Mouse (Mus musculus): Measurements from ENCODE around the gene Sept1.
"Not testable (repeated sequence)": the region's sequence is repeated elsewhere in the genome, so short reads cannot be mapped to it uniquely, and the experiment has no call there.

Sept1 gene

DNA sequence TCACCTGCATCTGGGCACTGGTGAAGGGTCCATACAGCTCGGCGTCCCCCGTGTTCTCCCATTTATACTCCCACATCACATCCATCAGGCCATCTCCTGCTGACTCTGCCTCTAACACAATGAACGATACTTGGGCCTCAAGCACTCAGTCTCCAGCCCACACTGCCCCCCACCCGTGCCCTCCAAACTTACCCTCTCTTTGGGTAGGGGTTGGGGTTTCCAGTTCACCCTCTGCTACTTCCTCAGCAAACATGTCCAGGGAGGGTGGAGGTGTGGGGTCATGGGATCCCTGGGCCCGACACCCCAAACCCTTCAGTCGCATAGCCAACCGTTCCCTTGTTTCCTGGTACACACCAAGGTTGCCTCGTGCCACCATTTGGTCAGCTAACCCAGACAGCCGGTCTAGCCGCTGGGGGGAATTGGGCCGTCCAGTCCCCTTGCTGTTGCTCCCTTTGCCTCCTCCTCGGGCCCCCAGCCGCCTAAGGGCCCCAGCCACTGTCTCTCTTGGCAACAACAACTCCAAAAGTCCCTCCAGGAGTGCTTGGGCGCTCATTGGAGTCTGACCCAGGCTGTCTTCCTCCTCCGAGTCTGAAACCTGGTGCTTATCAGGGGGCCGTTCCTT is 38.8 kb downstream of the Sept1 start:
- no peak for DNase-seq (ENCODE audit: low spot score)

DNA sequence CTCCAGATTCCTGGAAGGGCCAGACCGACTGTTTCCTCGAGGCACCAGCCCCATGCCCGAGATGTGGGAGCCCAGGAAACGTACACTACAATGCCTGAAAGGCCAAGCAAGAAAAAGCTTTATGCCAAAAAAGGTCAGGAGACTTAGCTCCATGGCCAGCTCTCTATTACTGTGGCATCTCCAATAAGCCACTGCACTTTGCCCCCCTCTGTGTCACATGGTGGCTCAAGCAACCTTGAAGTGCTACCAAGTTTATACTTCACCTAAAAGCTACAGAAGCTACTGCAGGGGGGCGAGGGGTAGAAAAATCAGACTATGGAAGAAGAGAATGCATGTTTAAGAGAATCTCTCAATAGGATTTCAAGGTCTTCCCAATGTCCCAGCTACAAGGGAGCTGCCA is 39.9 kb downstream of the Sept1 start:
- DNase-seq (ENCODE audit: low spot score) = no peak

DNA sequence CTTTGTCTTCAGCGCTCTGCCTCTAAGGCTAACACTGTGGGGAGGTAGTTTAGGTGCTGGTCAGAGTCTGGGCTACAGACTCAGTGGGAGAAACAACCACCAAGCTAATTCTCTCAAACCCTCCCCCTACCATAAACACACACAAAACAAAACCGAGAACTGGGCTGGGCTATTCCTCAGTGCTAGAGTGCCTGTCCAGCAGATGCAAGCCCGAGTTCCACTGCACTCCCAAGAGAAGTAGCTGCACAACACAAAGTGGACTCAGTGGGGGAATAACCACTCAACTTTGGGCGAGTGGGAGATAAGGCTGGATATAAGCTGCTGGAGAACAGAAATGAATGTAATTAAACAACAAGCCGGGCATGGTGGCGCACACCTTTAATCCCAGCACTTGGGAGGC is 42.3 kb downstream of the Sept1 start:
- no peak for DNase-seq (ENCODE audit: low spot score)

DNA sequence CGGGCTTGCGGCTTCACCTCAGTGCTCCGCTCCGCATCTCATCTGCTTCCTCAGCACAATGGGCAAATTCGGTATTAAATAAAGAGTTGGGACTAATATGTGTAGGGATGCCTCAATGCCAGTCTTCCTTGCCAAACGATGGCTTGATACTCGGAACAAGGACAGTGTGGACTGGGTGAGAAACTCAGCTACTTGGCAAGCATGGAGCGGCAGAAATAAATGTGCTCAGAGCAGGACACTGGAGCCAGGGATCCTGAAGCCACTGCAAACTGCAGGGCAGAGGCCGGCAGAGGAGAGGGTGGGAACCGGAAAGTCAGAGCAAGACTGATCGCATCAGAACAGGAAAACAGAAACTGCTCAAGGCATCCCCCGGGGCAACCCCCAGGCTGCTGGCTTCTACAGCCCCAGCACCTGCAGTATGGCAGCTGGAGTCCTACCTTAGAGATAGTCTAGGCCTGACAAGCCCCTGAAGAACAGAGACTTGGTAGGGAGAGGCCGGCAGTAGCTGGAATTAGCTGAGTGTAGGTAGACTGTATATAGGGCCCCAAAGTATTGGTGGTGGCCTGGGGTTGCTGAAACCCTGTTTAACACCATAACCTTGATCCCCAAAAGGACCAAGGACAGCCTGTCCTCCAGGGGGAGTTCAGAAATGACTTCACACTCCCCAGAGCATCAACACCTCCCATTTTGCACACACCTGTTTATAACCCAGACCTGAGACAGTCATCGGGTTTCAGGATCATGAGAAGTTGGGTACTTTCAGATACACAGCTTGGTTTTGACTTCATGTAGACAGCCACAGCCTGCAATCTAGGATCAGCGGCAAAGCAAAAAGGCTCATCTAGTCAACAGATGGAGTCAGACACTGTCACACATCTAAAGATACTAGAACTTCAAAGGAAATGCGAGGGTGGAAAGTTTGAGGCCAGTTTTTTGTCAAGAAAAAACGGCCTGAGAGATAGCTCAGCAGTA is 44.3 kb downstream of the Sept1 start:
- DNase-seq (ENCODE audit: low spot score) = no peak

DNA sequence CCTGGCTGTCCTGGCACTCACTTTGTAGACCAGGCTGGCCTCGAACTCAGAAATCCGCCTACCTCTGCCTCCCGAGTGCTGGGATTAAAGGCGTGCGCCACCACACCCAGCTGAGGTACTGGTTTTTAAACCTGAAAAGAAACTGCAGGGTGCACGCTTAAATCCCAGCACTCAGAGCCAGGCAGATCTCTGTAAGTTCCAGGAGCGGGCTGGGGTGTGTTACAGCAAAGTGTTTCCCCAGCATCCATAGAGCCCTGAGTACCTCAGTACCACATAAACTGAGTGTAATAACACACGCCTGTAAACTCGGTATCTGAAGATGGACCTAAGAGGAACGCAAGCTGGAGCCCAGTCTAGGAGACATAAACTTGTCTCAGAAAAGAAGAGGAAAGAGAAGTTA is 45.6 kb downstream of the Sept1 start:
- no peak for DNase-seq (ENCODE audit: low spot score)

DNA sequence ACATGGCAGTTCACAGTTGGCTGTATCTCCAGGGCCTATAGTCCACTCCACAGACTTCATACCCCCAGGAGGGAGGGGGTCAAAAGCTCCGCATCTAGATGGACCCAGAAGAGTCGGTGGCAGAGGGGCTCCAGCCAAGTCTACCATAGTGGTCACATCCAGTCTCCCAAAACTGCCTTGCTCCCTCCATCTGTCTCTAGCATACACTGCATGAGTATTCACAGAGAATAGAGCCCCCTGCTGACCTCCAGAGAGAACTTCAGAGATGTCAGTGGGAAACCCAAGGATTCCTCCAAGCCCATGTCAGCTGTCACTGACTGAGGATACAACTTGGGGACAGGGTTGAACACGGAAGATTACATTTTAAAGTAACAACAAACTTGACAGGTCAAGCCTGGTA is 47.3 kb downstream of the Sept1 start:
- peak; percentile 66 for DNase-seq (ENCODE audit: low spot score)

DNA sequence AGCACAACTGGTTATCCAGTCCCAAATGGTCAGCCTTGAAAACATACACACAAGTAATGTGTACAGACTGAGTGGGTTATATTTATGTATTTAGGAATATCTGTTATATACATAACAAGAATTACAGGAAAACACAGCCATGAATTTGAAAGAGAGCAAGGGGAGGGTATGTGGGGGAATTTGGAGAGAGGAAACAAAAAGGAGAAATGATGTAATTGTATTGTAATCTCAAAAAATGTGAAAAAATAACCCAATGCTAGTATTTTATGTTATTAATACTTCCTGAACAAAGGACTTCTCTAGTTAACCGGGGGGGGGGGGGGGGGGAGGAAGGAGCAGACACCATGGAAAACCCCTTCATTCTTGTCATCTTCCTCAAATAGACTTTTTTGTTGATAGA is 48.2 kb downstream of the Sept1 start:
- no peak for DNase-seq (ENCODE audit: low spot score)

DNA sequence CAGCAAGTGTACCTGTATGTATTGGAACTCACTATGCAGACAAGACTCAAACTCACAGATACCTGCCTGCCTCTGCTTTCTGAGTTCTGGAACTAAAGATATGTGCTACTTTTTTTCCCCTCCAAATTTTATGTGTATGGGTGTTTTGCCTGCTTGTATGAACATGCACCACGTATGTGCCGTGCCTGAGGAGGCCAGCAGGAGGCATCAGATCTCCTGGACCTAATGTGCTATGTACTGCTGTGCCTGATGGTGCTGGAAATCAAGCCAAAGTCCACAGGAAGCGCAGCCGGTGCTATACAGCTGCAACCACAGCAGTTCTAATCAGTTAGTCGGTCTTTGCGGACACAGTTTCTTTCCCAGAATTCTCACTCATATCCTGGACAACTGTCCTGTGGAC is 49.1 kb downstream of the Sept1 start:
- DNase-seq (ENCODE audit: low spot score) = no peak

DNA sequence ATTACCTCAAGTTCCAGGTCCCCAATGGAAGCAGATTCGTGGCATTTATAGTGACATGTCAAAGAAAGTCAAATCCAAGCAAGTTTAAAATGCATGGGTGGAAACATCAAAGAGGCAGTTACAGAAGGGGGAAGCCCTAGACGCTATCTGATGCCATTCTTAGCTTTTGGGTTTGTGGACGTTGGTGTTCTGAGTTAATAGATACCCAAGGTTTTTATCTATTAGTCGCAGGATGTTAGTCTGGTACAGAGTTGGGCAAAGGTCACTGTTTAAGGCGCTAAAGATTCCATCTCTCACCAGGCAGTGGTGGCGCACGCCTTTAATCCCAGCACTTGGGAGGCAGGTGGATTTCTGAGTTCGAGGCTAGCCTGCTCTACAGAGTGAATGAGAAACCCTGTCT is 49.6 kb downstream of the Sept1 start:
- no peak for DNase-seq (ENCODE audit: low spot score)

DNA sequence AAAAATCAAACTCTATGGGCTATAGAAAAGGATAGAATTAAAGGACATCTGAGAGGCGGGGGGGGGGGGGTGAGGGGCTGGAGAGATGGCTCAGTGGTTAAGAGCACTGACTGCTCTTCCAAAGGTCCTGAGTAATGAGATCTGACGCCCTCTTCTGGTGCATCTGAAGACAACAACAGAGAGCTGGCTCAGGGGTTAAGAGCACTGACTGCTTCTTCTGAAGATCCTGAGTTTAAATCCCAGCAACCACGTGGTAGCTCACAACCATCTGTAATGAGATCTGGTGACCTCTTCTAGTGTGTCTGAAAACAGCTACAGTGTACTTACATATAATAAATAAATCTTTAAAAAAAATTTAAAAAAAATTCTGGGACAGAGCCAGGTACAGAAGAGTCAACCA is 51.2 kb downstream of the Sept1 start:
- not testable (repeated sequence) for DNase-seq (ENCODE audit: low spot score)

DNA sequence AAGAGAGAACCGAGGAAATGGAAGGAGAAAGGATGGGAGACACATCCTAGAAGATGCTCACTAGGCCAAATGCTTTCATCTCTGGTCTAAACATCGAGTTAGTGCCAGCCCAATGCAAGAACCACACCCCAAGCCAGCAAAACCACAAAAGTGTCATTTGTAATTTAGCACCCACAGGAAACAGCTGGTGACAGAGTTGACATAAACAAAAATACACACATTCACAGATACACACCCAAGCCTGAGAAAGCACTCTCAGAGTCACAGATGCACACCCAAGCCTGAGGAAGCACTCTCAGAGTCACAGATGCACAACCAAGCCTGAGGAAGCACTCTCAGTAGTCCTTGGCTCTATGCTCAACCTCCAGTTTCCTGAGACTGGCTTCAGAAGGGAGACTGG is 52.1 kb downstream of the Sept1 start:
- DNase-seq (ENCODE audit: low spot score) = no peak

DNA sequence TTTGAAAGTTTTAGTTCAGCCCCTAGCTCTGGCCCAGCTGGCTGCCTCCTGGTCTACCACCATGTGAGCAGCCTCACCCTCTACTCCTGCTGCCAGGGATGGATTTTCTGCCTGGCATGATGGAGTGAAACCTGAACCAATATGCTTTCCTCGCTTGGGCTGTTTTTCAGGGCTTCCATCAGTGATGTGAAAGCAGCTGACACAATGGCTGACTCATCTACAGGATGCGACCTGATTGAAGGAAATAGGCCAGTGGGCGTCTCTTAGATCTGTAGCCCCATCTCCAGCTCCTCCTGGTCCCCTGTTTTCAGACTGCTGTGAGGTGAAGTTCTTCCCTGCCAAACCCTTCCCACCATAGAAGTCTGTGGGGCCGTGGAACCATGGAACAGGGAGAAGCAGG is 56.0 kb downstream of the Sept1 start:
- no peak for DNase-seq (ENCODE audit: low spot score)

DNA sequence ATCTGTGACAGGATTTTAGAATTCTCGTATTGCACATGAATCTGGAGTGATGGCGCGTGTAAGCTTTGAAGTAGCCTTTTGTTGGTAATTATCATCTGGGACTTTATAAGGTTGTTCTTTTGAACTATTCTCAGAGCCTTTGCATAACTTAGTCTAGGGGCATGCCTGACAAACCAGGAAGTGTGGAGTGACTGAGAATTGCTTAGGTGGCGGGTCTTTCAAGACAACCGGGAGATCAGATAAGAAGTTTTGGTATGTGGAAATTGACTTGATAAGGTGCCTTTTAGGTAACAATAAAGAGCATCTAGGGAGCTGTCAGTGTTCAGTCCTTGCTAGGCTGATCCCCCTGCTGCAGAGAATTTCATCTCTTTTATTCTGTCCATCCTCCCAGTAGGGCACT is 66.4 kb downstream of the Sept1 start:
- no peak for DNase-seq (ENCODE audit: low spot score)

DNA sequence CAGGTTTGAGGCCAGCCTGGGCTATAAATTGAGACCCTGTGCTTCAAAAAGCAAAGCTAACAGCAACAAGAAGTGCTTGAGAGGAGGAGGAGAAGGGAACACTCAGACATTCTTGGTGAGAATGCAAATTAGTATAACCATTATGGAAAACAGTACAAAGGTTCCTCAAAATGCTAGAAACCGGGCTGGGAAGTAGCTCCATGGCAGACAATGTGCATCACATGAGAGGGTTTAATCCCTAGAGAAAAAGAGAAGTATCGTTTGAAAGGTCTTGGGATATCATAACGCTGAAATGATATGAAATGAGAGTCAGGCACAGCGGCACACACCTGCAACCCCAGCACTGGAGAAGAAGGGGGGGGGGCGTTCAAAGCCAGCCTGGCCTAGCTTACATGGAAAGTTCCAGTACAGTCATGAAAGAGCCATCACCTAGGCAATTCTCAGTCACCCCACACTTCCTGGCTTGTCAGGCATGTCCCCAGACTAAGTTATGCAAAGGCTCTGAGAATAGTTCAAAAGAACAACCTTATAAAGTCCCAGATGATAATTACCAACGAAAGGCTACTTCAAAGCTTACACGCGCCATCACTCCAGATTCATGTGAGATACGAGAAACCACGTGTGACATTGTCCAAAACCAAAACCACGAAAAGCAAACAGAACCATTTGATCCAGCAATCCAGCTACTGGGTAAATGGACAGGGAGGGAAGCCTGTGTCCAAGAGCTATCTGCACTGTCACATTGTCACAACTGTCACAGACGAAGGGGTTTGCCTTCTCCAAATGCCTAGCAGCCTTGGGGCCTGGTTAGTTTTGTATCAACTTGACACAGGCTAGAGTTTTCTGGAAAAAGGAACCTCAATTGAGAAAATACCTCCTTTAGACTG is 67.1 kb downstream of the Sept1 start:
- no peak for DNase-seq (ENCODE audit: low spot score)
